Mouse (Mus musculus) myocyte (in vitro differentiated cells): ENCODE measurements at regions not wholly inside any gene's neighbourhood (a gene's known extent, or its start where the extent isn't known, plus 50 kb on each side); places are given as distances from the start of the nearest gene placed in this dataset.

Experiments
- H3K27me3 ChIP-seq: one replicate; pipeline ENCODE4 v1.6.1; 2011; ENCODE audit not compliant: control insufficient read depth, insufficient read depth, insufficient read length
- H3K36me3 ChIP-seq: one replicate; pipeline ENCODE4 v1.6.1; 2011; ENCODE audit not compliant: control insufficient read depth, insufficient read depth
- H3K4me2 ChIP-seq: one replicate; pipeline ENCODE4 v1.6.1; 2011; ENCODE audit warnings: low read depth, control low read depth
- H3K4me3 ChIP-seq: one replicate; pipeline ENCODE4 v1.5.1; 2011; ENCODE audit warnings: mild to moderate bottlenecking, control low read depth, moderate library complexity
- H3K79me2 ChIP-seq: one replicate; pipeline ENCODE4 v1.6.1; 2011; ENCODE audit not compliant: control insufficient read depth, insufficient read depth
- H3ac ChIP-seq: one replicate; pipeline ENCODE4 v1.6.1; 2011; ENCODE audit not compliant: control insufficient read depth, insufficient read length
- CEBPB ChIP-seq: IDR thresholded peaks from 2 replicates; pipeline ENCODE4 v1.6.1; 2011; ENCODE audit warnings: mild to moderate bottlenecking, moderate library complexity; ENCODE audit not compliant: poor library complexity, insufficient read depth, severe bottlenecking
- E2F4 ChIP-seq: IDR thresholded peaks from one replicate; pipeline ENCODE4 v1.6.1; 2011; ENCODE audit warnings: mild to moderate bottlenecking, control low read depth, moderate library complexity; ENCODE audit not compliant: insufficient read depth
- MAX ChIP-seq: IDR thresholded peaks from one replicate; pipeline ENCODE4 v1.6.1; 2011; ENCODE audit warnings: low read depth, mild to moderate bottlenecking, control low read depth
- MYOD1 ChIP-seq, 3 experiments: IDR thresholded peaks; one replicate each; pipeline ENCODE4 v1.6.1; 2011; ENCODE audit warnings: control low read depth in 2 of 3, low read depth in 2 of 3, mild to moderate bottlenecking in 2 of 3, moderate library complexity in 1 of 3; ENCODE audit not compliant: insufficient read length in 2 of 3, control insufficient read depth in 1 of 3
- MYOG ChIP-seq, 3 experiments: IDR thresholded peaks; one replicate each; pipeline ENCODE4 v1.6.1; 2011; ENCODE audit warnings: control low read depth in 2 of 3, low read depth in 2 of 3, mild to moderate bottlenecking in 2 of 3; ENCODE audit not compliant: insufficient read length in 2 of 3, control insufficient read depth in 1 of 3, insufficient read depth in 1 of 3
- POLR2A ChIP-seq: IDR thresholded peaks from one replicate; pipeline ENCODE4 v1.6.1; 2011; ENCODE audit warnings: low read depth, mild to moderate bottlenecking, control low read depth, moderate library complexity; ENCODE audit not compliant: insufficient read length
- POLR2AphosphoS2 ChIP-seq: IDR thresholded peaks from one replicate; pipeline ENCODE4 v1.6.1; 2011; ENCODE audit warnings: low read depth, control low read depth; ENCODE audit not compliant: insufficient read length
- REST ChIP-seq: IDR thresholded peaks from one replicate; pipeline ENCODE4 v1.6.1; 2011; ENCODE audit warnings: mild to moderate bottlenecking, control low read depth, moderate library complexity; ENCODE audit not compliant: insufficient read depth, insufficient read length
- SRF ChIP-seq: IDR thresholded peaks from one replicate; pipeline ENCODE4 v1.6.1; 2011; ENCODE audit warnings: low read depth; ENCODE audit not compliant: control insufficient read depth, insufficient read length
- TCF12 ChIP-seq: IDR thresholded peaks from one replicate; pipeline ENCODE4 v1.6.1; 2011; ENCODE audit warnings: mild to moderate bottlenecking, control low read depth; ENCODE audit not compliant: poor library complexity, insufficient read depth, severe bottlenecking
- TCF3 ChIP-seq: IDR thresholded peaks from one replicate; pipeline ENCODE4 v1.6.1; 2011; ENCODE audit warnings: low read depth, control low read depth; ENCODE audit not compliant: insufficient read length
- USF1 ChIP-seq: IDR thresholded peaks from one replicate; pipeline ENCODE4 v1.6.1; 2011; ENCODE audit warnings: low read depth, mild to moderate bottlenecking, control low read depth, moderate library complexity

GRCm38 (mm10) chr12:5547698-5548097 lies 172.2 kb upstream of the Klhl29 start:
- Histone ChIP-seq H3K4me3 (no peak overlapping the region), H3K36me3 (no peaks in the 10 kb centered on the region), H3K4me2 (no peak overlapping the region), H3K79me2 (no peaks in the 10 kb centered on the region), H3K27me3 (no peaks in the 10 kb centered on the region), H3ac (no peak overlapping the region)
- TF ChIP-seq E2F4 = no peak
- no peak for TF ChIP-seq MYOD1 (IDR thresholded peaks at IDR 0.05; ENCODE audit: control insufficient read depth in 1 of 3, insufficient read length in 2 of 3, low read depth in 2 of 3)
- no peak for TF ChIP-seq TCF12
- no peak for TF ChIP-seq USF1
- no peak for TF ChIP-seq REST
- TF ChIP-seq SRF = no peak
- no peak for TF ChIP-seq TCF3
- TF ChIP-seq POLR2AphosphoS2 = no peak
- TF ChIP-seq POLR2A = no peak
- no peak for TF ChIP-seq CEBPB
- no peak for TF ChIP-seq MYOG (IDR thresholded peaks at IDR 0.05; ENCODE audit: control insufficient read depth in 1 of 3, insufficient read depth in 1 of 3, insufficient read length in 2 of 3, low read depth in 2 of 3)
- no peak for TF ChIP-seq MAX

DNA sequence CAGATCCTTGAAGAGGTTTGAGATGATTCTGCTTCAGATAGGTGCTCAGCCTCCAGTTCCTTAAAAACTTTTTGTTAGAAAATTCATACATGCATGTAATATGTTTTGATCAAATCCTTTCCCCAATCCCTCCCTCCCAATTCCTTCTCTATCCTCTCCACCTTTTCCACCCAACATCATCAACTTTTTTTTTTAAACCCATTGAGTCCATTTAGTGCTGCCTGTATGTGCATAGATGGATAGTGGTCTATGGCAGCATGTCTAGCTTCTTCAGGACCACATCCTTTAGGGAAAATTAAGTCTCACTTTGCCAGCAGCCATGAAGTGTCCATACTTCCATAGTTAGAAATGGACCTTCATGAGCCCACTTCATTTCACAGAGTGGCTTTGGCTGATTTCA lies 167.2 kb upstream of the Klhl29 start:
- no peak for TF ChIP-seq MYOG (IDR thresholded peaks at IDR 0.05; ENCODE audit: control insufficient read depth in 1 of 3, insufficient read depth in 1 of 3, insufficient read length in 2 of 3, low read depth in 2 of 3)
- TF ChIP-seq SRF = no peak
- no peak for TF ChIP-seq POLR2A
- no peak for TF ChIP-seq USF1
- TF ChIP-seq REST = no peak
- no peak for TF ChIP-seq E2F4
- TF ChIP-seq TCF3 = no peak
- no peak for TF ChIP-seq TCF12
- no peak for TF ChIP-seq MYOD1 (IDR thresholded peaks at IDR 0.05; ENCODE audit: control insufficient read depth in 1 of 3, insufficient read length in 2 of 3, low read depth in 2 of 3)
- no peak for TF ChIP-seq MAX
- Histone ChIP-seq H3K27me3 (no peaks in the 10 kb centered on the region), H3K36me3 (no peaks in the 10 kb centered on the region), H3K4me2 (no peak overlapping the region), H3K4me3 (no peak overlapping the region), H3K79me2 (no peaks in the 10 kb centered on the region), H3ac (no peak overlapping the region)

GRCm38 (mm10) chr12:5496299-5496698 lies 120.8 kb upstream of the Klhl29 start:
- no peak overlapping the region for H3K4me2 ChIP-seq
- H3K4me3 ChIP-seq = no peak overlapping the region
- H3K79me2 ChIP-seq = no peaks in the 10 kb centered on the region
- no peaks in the 10 kb centered on the region for H3K27me3 ChIP-seq
- H3K36me3 ChIP-seq = no peaks in the 10 kb centered on the region
- TF ChIP-seq POLR2A = no peak
- no peak for TF ChIP-seq TCF12
- no peak for TF ChIP-seq E2F4
- no peak for TF ChIP-seq USF1
- TF ChIP-seq MAX = no peak
- no peak for TF ChIP-seq TCF3
- no peak for TF ChIP-seq MYOG (IDR thresholded peaks at IDR 0.05; ENCODE audit: control insufficient read depth in 1 of 3, insufficient read depth in 1 of 3, insufficient read length in 2 of 3, low read depth in 2 of 3)
- no peak for TF ChIP-seq CEBPB
- no peak for TF ChIP-seq REST
- H3ac ChIP-seq = no peak overlapping the region

DNA sequence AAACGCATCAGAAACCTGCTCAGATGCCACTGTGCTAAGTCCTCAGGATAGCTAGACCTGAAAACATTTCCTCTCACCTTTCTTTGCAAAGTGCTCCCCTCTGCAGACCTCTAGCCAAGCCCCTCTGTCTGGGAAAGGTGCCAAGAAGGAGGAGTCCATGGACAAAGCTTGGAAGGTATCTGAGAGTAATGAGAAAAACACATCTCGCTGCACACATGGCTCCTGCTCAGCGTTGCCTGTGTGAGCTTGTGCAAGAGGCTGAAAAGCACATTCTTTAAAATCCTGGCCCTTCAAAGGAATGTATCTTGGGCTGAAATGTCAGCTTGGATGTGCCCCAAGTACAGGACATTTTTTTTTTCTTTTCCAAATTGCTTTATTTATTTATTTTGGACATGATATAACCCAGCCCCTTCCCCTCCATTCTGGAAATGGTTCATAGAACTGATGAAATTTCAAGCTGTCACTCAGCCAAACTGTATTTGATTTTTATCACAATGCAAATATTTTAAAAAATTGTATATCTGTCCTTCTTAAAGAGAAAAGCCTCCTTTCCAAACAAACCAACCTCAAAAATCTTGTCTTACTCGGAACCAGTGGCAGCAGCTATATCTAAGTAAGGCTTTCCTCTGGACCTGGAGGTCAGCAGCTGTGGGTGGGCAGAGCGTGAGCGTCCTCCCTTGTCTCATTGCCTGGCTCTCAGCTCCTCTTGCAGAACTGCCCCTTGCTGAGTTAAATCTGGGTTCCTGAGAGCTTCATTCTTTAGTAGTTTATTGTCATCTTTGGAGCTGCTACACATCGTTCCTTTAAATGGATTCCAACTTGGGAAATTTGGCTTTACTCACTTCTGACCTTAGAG lies 119.4 kb upstream of the Klhl29 start:
- Histone ChIP-seq H3K27me3 (no peaks in the 10 kb centered on the region), H3ac (no peak overlapping the region)

More for the DNA sequence above, 119.4 kb upstream of the Klhl29 start:
- Histone ChIP-seq H3K4me3 (no peak overlapping the region), H3K4me2 (no peak overlapping the region), H3K36me3 (no peaks in the 10 kb centered on the region), H3K79me2 (no peaks in the 10 kb centered on the region)
- no peak for TF ChIP-seq E2F4
- no peak for TF ChIP-seq POLR2A
- no peak for TF ChIP-seq TCF12
- TF ChIP-seq SRF = no peak
- TF ChIP-seq USF1 = no peak
- TF ChIP-seq MYOG (IDR thresholded peaks at IDR 0.05; ENCODE audit: control insufficient read depth in 1 of 3, insufficient read depth in 1 of 3, insufficient read length in 2 of 3, low read depth in 2 of 3) = no peak
- TF ChIP-seq CEBPB = no peak
- TF ChIP-seq MAX = no peak
